ENCODE assay signal across 23 mouse cellular contexts in the genomic region with DNA sequence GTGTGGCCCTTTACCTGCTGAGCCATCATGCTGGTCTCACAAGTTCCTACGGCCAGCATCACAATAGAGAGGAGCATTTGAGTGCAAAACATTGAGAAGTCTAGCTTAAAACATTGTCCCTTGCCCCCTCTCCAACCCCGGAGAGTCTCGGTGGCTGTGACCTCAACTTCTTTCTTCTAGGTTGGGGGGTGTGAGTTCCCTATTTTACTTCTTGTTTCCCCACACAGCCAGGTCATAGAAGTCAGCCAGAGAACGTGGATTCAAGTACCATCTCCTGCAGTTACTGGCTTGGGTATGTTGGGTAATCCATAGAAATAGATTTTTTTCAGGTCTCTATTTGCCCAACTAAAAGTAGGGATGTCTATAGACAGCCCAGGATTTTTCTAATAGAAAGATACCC. TPM values are rescaled to one million over a fixed set of nuclear protein-coding genes. Genes with fewer than 3 reads are reported as not detected.
"Had no signal": no experiment of that assay in that cellular context is flagged by ENCODE, and none has a peak within 500 bp of the region (broad histone marks: within the 10 kb centered on the region; RNA-seq: fewer than 3 reads in every experiment).

No protein-coding gene starts in this region.

- H3K9me3 ChIP-seq: intestine, embryonic 15.5 days; kidney, embryonic 15.5 days; lung, embryonic 15.5 days; midbrain, embryonic 13.5 days; stomach, embryonic 15.5 days had no signal

- H3K4me3 ChIP-seq: intestine, embryonic 15.5 days; kidney, embryonic 15.5 days; left cerebral cortex, adult 2 months; lung, embryonic 15.5 days; midbrain, embryonic 13.5 days; myocyte; stomach, embryonic 15.5 days had no signal

- DNase-seq: kidney, adult 11 months; kidney, adult 8-10 months; kidney, postnatal 10 days; kidney, postnatal 36 days; layer of hippocampus, postnatal 36 days; lung, adult 18-20 months; lung, postnatal 10 days; lung, postnatal 36 days; right cerebral cortex, postnatal 14 days; thymus, postnatal 36 days had no signal

- H3K27me3 ChIP-seq: intestine, embryonic 15.5 days; kidney, embryonic 15.5 days; lung, embryonic 15.5 days; midbrain, embryonic 13.5 days; stomach, embryonic 15.5 days had no signal

- H3K27ac ChIP-seq: intestine, embryonic 15.5 days; kidney, embryonic 15.5 days; left cerebral cortex, adult 2 months; liver, embryonic 14.5 days; lung, embryonic 15.5 days; midbrain, embryonic 13.5 days; stomach, embryonic 15.5 days had no signal

- ATAC-seq: intestine, embryonic 15.5 days; midbrain, embryonic 13.5 days; midbrain, embryonic 16.5 days had no signal

- H3K4me1 ChIP-seq: intestine, embryonic 15.5 days; kidney, embryonic 15.5 days; lung, embryonic 15.5 days; stomach, embryonic 15.5 days had no signal

- H3K36me3 ChIP-seq: intestine, embryonic 15.5 days; kidney, embryonic 15.5 days; lung, embryonic 15.5 days; midbrain, embryonic 13.5 days; stomach, embryonic 15.5 days had no signal

- H3K9ac ChIP-seq: intestine, embryonic 15.5 days; kidney, embryonic 15.5 days; liver, embryonic 14.5 days; lung, embryonic 15.5 days; midbrain, embryonic 13.5 days; stomach, embryonic 15.5 days had no signal

RNA-seq across cellular contexts. Expression of a gene that starts 7.6 kb away (rescaled TPM):
- total RNA-seq: monocyte, adult 5-6 weeks had no signal
- polyA plus RNA-seq: limb, embryonic 11.5 days; neural tube, embryonic 11.5 days; neural tube, embryonic 14.5 days had no signal
